Mouse (Mus musculus) granulocyte monocyte progenitor cell, adult 5-6 weeks (primary cell): ENCODE data around the gene Mylk. TPM values are rescaled to one million over a fixed set of nuclear protein-coding genes. Genes with fewer than 3 reads are reported as not detected.
A peak's percentile ranks its signal among the peaks of the same experiment; 100 is the strongest.

ENCODE experiments used
- ATAC-seq: replicated peaks from 2 replicates; pipeline ENCODE4 v1.8.0; 2016; ENCODE audit warnings: mild to moderate bottlenecking, moderate TSS enrichment, inconsistent platforms; ENCODE audit not compliant: poor library complexity, severe bottlenecking
- total RNA-seq, 2 experiments: library from RNA; stranded (forward) in 1 of 2; stranded (reverse) in 1 of 2; fragments of 200-712, 200-1000 nt in 1 of 2; fragments of >200 nt in 1 of 2; fragmentation: Nextera tagmentation in 1 of 2; gene quantifications; 2 replicates each; pipeline ENCODE4 v1.2.3; 2014 to 2017

Mylk gene
- total RNA-seq, 2 experiments from 2014 or later = 0.17 to 4.3 TPM

DNA sequence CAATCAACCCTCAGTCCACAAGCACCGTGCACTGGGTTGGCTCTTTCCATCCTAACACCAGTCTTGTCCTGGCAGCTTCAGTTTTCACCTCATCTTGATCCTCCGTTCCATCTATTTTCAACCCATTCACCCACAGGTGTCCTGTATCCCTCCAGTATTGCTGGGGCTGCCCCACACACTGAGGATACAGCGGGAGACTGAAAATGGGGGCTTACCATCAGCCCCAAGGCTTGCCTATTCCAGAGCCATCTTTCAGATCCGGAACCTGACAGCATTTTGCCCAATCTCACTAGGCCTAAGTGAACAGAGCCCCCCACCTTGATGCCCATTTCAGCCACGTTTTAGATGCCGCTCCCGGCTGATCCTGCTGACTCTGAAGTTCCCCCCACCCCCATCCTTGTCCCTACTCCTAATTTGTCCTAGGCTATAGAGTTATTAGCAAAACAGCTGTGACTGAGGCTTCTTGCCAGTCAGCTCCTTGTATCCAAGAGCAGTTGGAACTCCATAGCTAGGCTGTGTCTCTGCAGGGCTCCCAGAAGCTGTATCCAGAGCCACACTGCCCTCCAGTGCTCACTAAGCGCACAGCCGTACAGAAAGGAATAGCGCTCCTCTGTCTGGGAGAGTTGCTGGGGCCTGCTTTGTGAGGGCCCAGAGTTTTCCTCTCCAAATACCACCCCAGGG, 222.2 kb downstream of the Mylk start:
- ATAC-seq = peak; percentile 67

DNA sequence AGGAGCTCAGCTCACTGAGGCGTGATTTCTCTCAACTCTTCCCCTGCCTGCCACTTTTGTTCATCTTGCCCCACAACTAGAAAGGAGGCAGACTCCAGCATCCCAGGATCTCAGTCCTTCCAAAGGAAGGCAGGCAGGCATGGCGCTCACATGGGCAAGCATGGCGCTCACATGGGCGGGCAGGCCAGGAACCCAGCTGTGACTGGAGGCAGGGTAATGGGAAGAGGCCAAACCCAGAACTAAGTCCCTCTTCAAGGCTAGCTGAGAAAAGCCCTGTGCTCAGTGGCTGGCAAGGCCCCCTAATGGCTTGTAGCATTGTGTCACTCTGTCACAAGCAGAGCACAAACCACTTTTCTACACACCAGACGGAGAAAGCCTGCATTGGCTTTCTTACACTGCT, 223.2 kb downstream of the Mylk start:
- ATAC-seq = no peak

DNA sequence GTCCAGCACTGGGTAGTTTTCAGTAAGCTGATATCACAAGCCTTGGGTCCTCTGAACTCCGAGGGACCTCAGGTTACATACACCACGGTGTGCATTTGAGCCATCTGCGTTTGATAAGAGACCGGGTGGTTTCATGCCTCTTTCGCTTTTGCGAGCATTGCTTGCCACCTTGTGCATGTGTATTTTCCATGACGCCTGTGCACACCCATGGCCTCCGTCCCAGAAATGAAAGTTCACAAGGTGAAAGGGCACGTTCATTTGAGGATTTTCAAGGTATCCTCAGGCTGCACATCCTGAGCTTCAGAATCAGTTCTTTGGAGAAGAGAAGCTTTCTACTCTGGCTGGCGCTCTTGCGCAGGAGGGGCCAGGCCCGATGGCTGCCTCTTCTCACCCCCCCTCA, 227.5 kb downstream of the Mylk start:
- no peak for ATAC-seq

DNA sequence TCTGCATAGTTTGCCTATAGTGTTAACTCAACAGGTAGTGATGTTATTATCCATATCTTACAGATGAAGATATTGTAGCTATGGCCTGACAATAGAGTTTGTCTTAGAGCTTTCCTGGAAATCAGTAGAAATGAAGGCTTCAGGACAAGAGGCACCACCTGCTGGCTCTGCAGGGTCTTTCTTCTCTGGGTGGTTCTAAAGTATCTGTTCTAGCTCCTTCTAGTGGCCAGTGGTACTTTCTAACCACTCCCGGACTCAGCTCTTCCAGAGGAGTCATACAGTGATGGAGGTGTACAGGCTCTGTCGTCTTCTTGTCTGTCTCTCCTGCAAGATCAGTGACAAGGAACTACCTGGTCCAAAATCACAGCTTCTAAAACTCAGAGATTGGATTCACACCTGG, 230.5 kb downstream of the Mylk start:
- no peak for ATAC-seq

DNA sequence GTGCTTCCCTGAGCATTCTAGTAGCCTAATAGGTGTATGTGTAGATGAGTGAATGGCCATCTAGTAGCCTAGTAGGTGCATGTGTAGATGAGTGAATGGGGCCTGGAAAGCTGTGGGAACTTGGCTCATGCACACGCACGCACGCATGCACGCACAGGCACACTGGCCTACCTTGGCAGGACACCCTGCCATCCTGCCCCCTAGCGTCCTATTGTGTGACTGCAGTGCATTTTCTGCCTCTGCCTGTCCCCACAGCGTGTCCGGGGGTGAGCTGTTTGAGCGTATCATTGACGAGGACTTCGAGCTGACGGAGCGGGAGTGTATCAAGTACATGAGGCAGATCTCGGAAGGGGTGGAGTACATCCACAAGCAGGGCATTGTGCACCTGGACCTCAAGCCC, 231.6 kb downstream of the Mylk start:
- no peak; the same call in 1 of the 2 replicates for ATAC-seq

DNA sequence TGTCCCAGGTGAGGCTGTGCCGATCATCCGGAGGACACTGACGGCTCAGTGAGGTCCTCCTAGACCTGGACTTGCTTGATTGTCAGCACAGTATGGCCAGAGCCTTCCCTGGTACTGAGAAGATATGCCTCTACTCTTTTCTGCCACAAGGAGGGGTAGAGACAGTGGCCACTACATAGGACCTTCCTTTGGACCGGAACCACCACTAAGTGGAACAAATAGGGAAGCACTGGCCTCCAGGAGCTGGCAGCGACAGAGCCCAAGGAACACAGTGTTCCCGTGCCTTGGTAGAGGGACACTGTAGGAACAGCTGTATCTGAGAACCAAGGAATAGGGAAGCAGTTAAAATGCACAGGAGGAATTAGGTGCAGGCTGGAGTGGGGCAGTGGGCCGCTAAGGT, 233.0 kb downstream of the Mylk start:
- no peak for ATAC-seq

DNA sequence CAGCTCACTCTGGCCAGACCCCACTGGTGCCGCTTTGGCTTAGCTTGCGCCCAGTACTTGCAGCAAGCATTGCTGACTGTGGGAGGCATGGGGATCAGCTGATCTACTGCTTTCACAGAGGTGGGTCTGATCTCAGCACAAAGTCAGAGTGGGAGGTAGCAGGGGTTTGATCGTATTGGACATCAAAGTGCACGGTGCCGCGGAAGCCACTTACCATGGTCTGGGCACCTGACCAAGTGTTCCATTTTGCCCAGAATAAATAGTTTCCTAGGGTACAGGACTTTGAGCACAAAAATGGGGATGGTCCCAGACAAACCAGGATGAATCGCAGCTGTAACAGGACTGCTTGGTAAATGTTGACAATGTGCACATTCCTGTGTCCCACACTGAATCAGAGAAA, 236.0 kb downstream of the Mylk start:
- ATAC-seq = no peak

DNA sequence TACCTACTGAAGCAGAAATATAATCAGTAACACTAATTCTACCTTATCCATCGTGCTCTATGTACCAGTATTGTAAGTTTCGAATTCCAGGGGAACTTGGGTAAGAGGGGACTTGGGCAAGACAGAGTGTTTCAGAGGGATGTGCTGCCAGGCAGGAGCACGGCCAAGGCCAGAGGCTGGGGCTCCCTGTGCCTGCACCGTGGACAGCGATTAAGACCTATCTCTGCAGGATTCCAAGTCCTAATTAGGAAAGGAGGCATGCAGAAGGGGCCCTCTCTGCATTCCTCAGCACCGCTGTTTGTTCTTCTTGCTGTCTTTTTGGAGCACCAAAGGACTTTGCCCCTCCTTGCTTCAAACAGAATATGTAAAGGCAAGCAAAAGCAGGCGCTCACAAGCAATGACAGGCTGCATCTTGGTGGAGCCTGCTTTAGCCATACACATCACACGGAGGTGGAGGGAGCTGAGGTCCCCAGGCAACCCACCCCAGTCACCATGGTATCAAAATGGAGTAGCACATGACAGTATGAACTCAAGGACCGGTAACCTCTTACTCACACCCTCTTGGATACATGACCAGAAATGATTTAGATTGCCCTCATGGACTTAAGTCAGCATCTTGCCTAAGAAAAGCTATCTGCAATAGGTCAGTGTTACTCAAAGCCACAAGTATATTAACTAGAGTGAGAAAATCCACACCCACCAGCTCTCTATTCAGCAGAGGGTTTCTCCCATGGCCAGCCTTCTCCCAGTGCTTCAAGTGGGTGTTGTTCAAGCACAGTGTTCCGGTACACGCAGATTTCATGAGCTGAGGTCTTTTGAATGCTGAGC, 239.4 kb downstream of the Mylk start:
- ATAC-seq = no peak

DNA sequence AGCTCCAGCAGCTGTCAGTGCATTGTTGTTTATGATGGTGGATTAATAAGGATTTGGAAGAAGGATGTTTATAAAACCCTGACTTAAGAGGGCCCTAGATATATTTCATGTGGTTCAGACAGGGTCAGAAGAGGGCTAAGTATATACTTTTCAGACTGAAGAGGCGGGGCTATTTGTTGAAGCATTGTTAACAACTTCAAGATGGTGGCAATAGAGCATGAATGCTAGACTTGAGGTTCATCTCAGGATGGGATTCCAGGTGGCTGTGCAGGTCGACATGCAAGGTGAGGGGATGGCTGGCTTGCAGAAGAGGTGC, 240.0 kb downstream of the Mylk start:
- no peak for ATAC-seq

DNA sequence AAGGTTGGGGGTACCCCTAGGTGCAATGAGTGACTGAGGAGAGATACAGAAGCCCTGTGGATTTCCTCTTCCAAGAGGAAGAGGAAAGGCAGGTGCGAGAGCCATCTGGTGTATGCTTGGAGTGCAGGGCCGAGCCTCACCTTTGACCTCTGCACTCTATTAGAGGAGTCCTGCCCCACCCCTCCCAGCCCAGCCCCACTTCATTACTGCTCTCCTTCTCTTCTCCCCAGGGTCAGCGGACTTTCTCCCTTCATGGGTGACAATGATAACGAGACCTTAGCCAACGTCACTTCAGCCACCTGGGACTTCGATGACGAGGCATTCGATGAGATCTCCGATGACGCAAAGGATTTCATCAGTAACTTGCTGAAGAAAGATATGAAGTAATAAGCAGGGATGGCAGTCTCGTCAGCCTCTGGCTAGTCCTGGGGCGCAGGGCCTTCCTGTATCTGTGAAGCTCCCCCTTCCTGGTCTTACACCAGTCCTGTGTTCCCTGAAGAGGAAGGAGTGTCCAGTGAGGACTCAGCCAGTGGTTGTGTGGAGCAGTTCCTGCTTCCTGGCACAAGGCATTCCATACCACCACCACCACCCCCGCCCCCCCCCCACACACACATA, 241.3 kb downstream of the Mylk start:
- ATAC-seq = peak; percentile 50

DNA sequence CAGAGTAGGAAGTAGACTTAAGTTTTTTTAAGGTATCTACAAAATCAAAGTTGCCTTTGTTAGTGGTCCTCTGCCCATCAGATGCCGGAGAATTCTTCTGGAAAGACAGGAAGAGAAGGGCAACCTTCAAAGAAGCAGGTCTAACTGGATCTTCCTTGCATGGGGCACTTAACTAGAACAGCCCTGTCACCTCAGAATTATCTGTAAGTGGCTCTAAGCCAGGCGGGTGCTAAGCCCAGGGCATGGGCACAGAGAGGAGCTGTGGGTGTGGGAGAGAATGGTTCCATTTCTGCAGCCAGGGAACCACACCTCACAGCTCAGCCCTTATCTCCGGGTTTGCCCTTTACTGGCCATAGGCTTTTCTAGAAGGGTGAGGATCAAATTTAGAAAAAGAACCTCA, 246.4 kb downstream of the Mylk start:
- no peak for ATAC-seq

DNA sequence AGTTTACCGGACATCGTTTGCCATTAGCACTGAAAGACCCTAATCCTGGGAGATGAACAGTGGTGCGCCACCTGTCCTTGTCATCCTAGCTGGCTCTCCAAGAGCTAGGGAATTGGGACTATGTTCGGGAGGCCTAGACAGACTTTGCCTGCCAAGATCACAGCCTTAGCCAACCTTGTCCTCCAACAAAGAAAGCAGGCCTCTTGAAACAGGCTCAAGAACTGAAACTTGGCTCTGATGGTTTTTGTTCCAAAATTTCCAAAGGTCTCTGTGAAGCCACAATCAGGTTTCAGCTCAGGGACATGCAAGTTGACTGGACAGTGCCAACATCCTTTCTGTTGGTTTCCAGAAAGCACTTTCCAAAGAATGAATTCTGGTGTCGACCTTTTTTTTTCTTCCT, 247.8 kb downstream of the Mylk start:
- no peak for ATAC-seq

DNA sequence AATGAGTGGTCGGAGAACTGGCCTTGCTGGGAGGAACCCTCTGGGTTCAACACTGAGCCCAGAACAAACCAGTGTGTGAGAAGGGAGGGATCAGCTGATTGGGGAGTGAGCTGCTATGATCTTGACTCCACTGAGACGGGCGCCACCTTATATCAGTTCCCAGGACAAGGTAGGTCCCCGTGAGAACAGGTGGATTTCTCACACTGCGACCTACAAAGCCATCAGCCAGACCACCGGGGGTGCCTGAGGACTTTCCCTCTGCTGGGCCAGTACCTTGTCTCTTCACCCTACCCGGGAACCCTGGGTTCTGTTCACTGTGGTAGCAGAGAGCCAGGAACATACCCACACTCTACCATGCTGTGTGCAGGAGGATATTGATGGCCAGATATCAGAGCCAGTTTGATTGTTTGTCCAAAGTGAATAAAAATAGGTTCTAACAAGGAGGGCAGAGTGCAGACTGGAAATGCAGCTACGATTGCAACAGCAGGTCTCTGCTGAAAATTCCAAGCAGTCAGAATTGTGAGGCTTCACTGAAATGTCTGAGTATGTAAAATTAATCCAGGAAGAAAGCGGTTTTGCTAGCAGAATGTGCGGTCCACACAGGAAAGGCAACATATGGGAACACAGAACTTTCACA, 248.8 kb downstream of the Mylk start:
- no peak for ATAC-seq

DNA sequence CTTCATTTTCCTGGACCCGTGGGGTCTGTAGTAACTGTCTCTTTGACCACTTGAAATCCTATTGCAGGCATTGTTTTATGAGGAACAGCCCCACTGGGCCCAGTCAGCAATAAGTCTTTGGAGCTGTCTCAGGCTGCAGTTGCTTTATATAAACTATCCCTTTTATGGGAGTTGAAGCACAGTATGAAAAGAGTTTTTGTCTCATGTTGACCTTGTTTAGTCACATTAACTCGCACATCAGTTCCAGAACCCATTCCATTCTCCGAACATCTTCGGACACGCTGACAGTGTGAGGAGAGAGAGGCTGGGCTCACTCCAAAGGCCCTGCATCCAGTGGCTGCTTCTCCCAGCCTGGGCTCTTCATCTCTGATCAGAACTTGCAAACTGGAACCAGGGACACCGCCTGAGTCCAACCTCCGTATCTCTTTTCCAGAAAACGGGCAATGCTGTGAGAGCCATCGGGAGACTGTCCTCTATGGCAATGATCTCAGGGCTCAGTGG, 249.7 kb downstream of the Mylk start:
- ATAC-seq = no peak

DNA sequence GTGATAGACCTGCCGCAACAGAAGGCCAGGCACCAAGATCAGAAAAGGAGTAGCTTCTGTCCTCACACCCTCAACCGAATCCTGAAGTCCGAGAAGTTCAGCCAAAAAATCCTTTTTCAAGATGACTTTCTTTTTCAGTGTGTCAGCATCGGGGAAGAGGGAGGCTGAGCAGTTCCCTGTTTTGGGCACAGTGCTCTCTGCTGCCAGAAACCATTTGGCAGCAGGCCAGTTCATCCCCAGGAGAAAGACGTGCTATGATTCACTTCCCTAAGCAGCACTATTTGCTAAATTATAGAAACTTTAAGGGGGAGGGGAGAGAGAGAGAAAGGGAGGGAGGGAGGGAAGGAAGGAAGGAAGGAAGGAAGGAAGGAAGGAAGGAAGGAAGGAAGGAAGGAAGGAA, 251.1 kb downstream of the Mylk start:
- ATAC-seq = peak; percentile 87

DNA sequence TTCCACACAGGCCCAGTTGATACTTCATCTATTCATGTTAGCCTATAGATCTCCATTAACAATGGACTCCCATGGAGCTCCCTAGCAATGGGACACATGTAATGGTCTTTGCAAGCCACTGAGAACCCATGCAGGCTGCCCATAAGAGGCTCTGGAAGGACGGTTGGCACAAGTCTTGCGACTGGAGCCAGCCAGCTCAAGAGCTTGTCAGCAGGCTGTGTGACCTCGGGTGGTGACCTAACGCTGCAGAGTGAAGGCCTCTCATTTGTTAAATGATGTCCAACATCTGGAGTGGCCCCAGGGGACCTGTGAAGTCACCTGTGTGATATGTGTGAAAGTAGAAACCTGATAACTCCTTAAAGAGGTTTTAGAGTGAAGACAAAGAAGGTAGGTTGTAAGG, 252.0 kb downstream of the Mylk start:
- no peak for ATAC-seq

DNA sequence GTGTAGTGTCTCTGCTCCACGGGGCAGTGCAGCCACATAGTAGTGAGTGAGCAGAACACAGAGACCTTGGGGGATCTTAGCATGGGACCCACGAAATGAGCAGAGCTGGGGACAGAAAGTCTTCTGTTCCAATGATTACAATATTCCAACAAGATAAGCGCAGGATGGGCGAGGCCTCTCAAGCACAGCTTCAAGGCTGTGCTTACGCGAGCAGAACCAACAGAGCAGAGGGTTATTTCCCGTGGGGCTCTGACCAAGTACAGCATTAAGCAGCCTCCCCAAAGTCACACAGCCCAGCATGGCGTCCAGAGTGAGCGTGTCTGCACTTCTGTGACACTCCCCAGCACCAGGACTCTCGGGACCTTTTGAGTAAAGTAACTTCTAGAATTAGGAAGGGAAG, 252.6 kb downstream of the Mylk start:
- ATAC-seq = no peak

DNA sequence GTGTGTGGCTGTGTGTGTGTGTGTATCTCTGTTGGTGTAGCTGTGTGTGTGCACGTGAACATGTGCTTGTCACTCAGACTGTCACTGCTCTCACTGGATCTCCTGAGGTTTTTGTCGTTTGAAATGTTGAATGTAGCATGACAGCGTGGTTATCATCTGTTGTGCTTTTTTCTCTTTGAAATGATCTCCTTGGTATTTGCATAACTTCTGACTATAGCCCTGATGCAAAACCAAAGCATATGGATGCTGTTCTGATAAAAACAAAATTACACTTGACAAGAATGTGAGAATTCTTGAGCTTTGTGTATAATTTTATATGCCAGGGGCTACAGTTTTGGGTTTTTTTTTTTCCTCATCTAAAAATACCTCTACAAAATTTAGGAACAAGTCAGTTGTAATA, 254.0 kb downstream of the Mylk start:
- ATAC-seq = no peak

DNA sequence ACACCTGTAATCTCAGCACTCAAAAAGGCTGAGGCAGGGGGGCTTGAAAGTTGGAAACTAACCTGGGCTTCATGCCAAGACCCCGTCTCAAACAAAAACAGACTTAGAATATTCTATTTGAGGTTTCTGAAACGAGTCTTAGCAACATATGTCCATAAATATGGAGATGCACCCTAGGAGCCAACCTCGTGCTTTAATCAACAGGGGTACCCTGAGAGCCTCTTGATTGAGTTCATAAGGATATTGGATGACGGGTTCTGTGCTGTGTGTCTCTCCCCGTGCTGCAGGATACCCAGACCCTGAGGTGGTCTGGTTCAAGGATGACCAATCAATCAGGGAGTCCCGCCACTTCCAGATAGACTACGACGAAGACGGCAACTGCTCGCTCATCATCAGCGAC, 255.0 kb downstream of the Mylk start:
- no peak for ATAC-seq

DNA sequence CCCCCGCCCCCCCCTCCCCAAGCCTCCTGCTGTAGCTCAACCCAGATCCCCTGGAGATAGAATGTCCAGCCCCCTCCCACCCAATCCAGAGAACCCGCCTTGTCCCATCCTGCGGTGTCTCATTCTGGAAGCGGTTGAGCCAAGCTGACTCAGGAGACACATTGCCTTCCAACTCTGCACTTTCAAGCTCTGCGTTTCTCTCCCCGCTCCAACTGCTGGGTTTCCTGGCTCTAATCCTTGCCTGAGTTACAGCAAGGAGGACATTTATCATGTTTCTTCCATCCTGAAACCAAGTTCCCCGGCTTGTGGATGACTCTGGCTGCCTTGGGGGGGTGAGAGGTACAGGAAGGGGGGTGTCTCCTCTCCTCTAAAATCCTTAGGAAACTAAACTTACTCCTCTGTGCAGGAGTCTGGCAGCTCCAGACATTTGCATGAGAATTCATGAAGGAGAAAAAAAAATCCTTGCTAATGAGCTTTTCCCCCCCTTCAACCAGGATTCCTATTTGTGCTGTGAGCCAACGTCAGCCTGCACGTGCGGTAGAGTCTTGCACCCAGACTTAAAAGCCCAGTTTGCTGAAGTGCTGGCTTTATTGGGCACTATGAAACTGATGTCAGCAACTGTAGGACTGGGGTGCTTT, 256.0 kb downstream of the Mylk start:
- no peak for ATAC-seq

DNA sequence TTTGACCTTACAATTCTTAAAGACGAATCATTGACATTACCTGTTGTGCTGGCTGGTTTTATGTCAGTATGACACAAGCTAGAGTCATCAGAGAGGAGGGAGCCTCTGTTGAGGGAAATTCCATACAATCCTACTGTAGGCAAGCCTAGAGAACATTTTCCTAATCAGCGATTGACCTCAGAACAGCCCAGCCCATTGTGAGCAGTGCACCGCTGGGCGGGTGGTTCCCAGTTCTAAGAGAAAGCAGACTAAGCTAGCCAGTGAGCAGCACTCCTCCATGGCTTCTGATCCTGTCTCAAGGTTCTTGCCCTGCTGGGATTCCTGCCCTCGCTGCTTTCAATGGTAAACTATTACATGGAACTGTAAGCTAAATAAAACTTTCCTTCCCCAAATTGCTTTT, 259.3 kb downstream of the Mylk start:
- ATAC-seq = no peak
